In genomic region chr4:131836891-131837491, GRCm38 (mm10) we compare ENCODE assay signal across 9 mouse cellular contexts. TPM values are rescaled to one million over a fixed set of nuclear protein-coding genes. Genes with fewer than 3 reads are reported as not detected.
DNase-seq lines count a peak whose midpoint lies in the region; ATAC-seq and TF ChIP-seq lines count a peak whose summit lies in the region.
"Had no signal": no experiment of that assay in that cellular context is flagged by ENCODE, and none has a peak within 500 bp of the region (broad histone marks: within the 10 kb centered on the region; RNA-seq: fewer than 3 reads in every experiment).

No protein-coding gene starts in this region.

- WGBS in intestine, embryonic 14.5 days, result under 1% methylated on average over 75 of the region's 76 CpGs
- under 1% methylated on average over 76 of the region's 76 CpGs for whole genome bisulfite sequencing in lung, adult 2 months
- under 1% methylated on average over 76 of the region's 76 CpGs for WGBS in olfactory bulb, adult 2 months

- peak overlapping the region; percentile 69 for H3K9ac ChIP-seq in intestine, embryonic 14.5 days (ENCODE audit: low read length)

- H3K4me3 ChIP-seq in intestine, embryonic 14.5 days (ENCODE audit: low read depth, low read length), result peak overlapping the region; percentile 47
- H3K4me3 ChIP-seq in lung, adult 2 months (replicated peaks; ENCODE audit: extremely low read depth, low read depth, low read length), result peak overlapping the region; percentile 78
- peak overlapping the region; percentile 65 for H3K4me3 ChIP-seq in olfactory bulb, adult 2 months (ENCODE audit: insufficient read depth, low read depth, low read length)

- no peak for TF ChIP-seq CTCF in lung, adult 2 months (IDR thresholded peaks at IDR 0.05; ENCODE audit: insufficient read depth, low read length)
- no peak for TF ChIP-seq CTCF in olfactory bulb, adult 2 months (IDR thresholded peaks at IDR 0.05; ENCODE audit: insufficient read depth, low read depth, low read length)

- DNase-seq in urinary bladder, adult 18-20 months (ENCODE audit: low spot score in 2 of 2), result peak; percentile 31 to 54
- no peak for DNase-seq in urinary bladder, postnatal 10 days (ENCODE audit: low spot score)
- DNase-seq in cerebellum, postnatal 14 days, result peak; percentile 55 to 56
- DNase-seq in gastrocnemius, postnatal 25 days, result peak; percentile 21
- peak; percentile 78 for DNase-seq in intestine, embryonic 14.5 days (ENCODE audit: low spot score)
- DNase-seq in lung, adult 2 months, result peak; percentile 54
- no peak for DNase-seq in frontal cortex, adult 2 months (ENCODE audit: extremely low spot score in 1 of 2, low spot score in 1 of 2)

- no peak overlapping the region for H3K27ac ChIP-seq in intestine, embryonic 14.5 days (ENCODE audit: low read depth)
- H3K27ac ChIP-seq in olfactory bulb, adult 2 months (ENCODE audit: insufficient read depth, low read depth, low read length), result no peak overlapping the region

- TF ChIP-seq POLR2A in lung, adult 2 months (IDR thresholded peaks at IDR 0.05; ENCODE audit: borderline replicate concordance, extremely low read depth, low read depth, low read length), result 0 out of 2 replicates have a peak, but pooled peaks have one; percentile 17
- TF ChIP-seq POLR2A in olfactory bulb, adult 2 months (IDR thresholded peaks at IDR 0.05; ENCODE audit: insufficient read depth, low read depth, low read length), result no peak

- peak overlapping the region; percentile 97 for H3K4me2 ChIP-seq in intestine, embryonic 14.5 days (ENCODE audit: low read length)

- peaks cover 12% of the 10 kb centered on the region for H3K27me3 ChIP-seq in intestine, embryonic 14.5 days (replicated peaks; ENCODE audit: control insufficient read depth, insufficient read depth, low read length)

- H3K36me3 ChIP-seq in intestine, embryonic 14.5 days (ENCODE audit: control insufficient read depth, insufficient read depth, low read length), result no peaks in the 10 kb centered on the region

- H3K4me1 ChIP-seq in intestine, embryonic 14.5 days (replicated peaks; ENCODE audit: control insufficient read depth, insufficient read depth, low read length), result no peaks in the 10 kb centered on the region
- peaks cover 6% of the 10 kb centered on the region for H3K4me1 ChIP-seq in lung, adult 2 months (ENCODE audit: control insufficient read depth, insufficient read depth, low read length)
- peaks cover 21% of the 10 kb centered on the region for H3K4me1 ChIP-seq in olfactory bulb, adult 2 months (ENCODE audit: control insufficient read depth, insufficient read depth, low read length)

- H3K9me3 ChIP-seq in intestine, embryonic 14.5 days (ENCODE audit: control insufficient read depth, low read length), result no peaks in the 10 kb centered on the region

- peak; percentile 34 for ATAC-seq in intestine, embryonic 14.5 days (replicated peaks; ENCODE audit: low FRiP score, low TSS enrichment, low read depth)

RNA-seq across cellular contexts. Expression of gene Ptpru, which starts 1.1 kb away (rescaled TPM):
- 1 to 10 TPM in 1 of 2 experiments, under 1 TPM in 1; 0.69 to 1.4 TPM for total RNA-seq in gastrocnemius, postnatal 25 days (2021)
- polyA plus RNA-seq in intestine, embryonic 14.5 days (2014; fragmentation: Nextera tagmentation; extraction: Ambion mirVana), result 5.4 and 5.7 TPM in 2 replicates
- polyA plus RNA-seq in lung, adult 2 months (2012; rRNA removed), result 32.4 and 44.6 TPM in 2 replicates
- polyA plus RNA-seq in olfactory bulb, adult 2 months (2012; ENCODE audit: insufficient read depth, insufficient read length, low replicate concordance, missing spikeins), result not detected in 2 replicates
- polyA plus RNA-seq in frontal cortex, adult 2 months (2012; rRNA removed), result 38.9 and 39.6 TPM in 2 replicates
- total RNA-seq: neutrophil, adult 5-6 weeks had no signal

RNA-seq across cellular contexts. Expression of gene Mecr, which starts 6.3 kb away (rescaled TPM):
- 10 to 100 TPM; 24.0 to 24.6 TPM for total RNA-seq in gastrocnemius, postnatal 25 days (2021)
- 59.3 and 62.3 TPM in 2 replicates for polyA plus RNA-seq in intestine, embryonic 14.5 days (2014; fragmentation: Nextera tagmentation; extraction: Ambion mirVana)
- 13.4 and 22.7 TPM in 2 replicates for polyA plus RNA-seq in lung, adult 2 months (2012; rRNA removed)
- not detected in 2 replicates for polyA plus RNA-seq in olfactory bulb, adult 2 months (2012; ENCODE audit: insufficient read depth, insufficient read length, low replicate concordance, missing spikeins)
- 44.5 and 54.4 TPM in 2 replicates for polyA plus RNA-seq in frontal cortex, adult 2 months (2012; rRNA removed)

RNA-seq across cellular contexts. Expression of gene Srsf4, which starts 36.4 kb away (rescaled TPM):
- 10 to 100 TPM; 27.4 to 30.6 TPM for total RNA-seq in gastrocnemius, postnatal 25 days (2021)
- 102 and 103 TPM in 2 replicates for polyA plus RNA-seq in intestine, embryonic 14.5 days (2014; fragmentation: Nextera tagmentation; extraction: Ambion mirVana)
- polyA plus RNA-seq in lung, adult 2 months (2012; rRNA removed), result 38.0 and 49.9 TPM in 2 replicates
- not detected in 2 replicates for polyA plus RNA-seq in olfactory bulb, adult 2 months (2012; ENCODE audit: insufficient read depth, insufficient read length, low replicate concordance, missing spikeins)
- polyA plus RNA-seq in frontal cortex, adult 2 months (2012; rRNA removed), result 86.3 and 89.5 TPM in 2 replicates

Comparison
In these comparisons a context has a peak if more than half of its experiments do, and no peak if none do; other contexts are left out.
1. DNase-seq: peak in urinary bladder, adult 18-20 months (2 of 2), cerebellum, postnatal 14 days (2 of 2), gastrocnemius, postnatal 25 days (single experiment), intestine, embryonic 14.5 days (single experiment) and lung, adult 2 months (single experiment); none in urinary bladder, postnatal 10 days (single experiment) and frontal cortex, adult 2 months (0 of 2).
2. RNA of gene Mecr, which starts 6.3 kb away (polyA plus RNA-seq): 59.3 to 62.3 TPM in intestine, embryonic 14.5 days, 44.5 to 54.4 TPM in frontal cortex, adult 2 months and 13.4 to 22.7 TPM in lung, adult 2 months; not detected in olfactory bulb, adult 2 months; every median in the first group is over 10 times any median in the second.
3. Peak in every context shown above with its lines, with median percentiles within 50 percentile points of each other: H3K4me3 ChIP-seq.